Mouse (Mus musculus): Measurements from ENCODE around the gene Tmprss2.

The Tmprss2 gene

GRCm38 (mm10) chr16:97593057-97593456 is 17.9 kb downstream of the Tmprss2 start:
- in situ Hi-C loops (cut with MboI; ENCODE audit: unreplicated experiment in 2 of 2), result loop anchor here (5.0 to 25.0 kb wide), 3 partner anchors 71 to 906 kb away; no protein-coding TSS in a partner anchor

GRCm38 (mm10) chr16:97591512-97591911 is 19.5 kb downstream of the Tmprss2 start:
- in situ Hi-C loops (cut with MboI; ENCODE audit: unreplicated experiment in 2 of 2), result loop anchor here (5.0 to 25.0 kb wide), 3 partner anchors 69 to 904 kb away; no protein-coding TSS in a partner anchor

- in situ Hi-C loops (cut with MboI; ENCODE audit: unreplicated experiment in 2 of 2), result loop anchor here in 1 of 2 experiments (25.0 kb wide), 1 partner anchor 896 kb away; no protein-coding TSS in a partner anchor
Measured at GRCm38 (mm10) chr16:97582876-97583275, 28.1 kb downstream of the Tmprss2 start.

- in situ Hi-C loops (cut with MboI; ENCODE audit: unreplicated experiment in 2 of 2), result no loop called here
Measured at GRCm38 (mm10) chr16:97569426-97569825, 41.6 kb downstream of the Tmprss2 start.

- in situ Hi-C loops (cut with MboI; ENCODE audit: unreplicated experiment in 2 of 2), result no loop called here
Measured at GRCm38 (mm10) chr16:97568662-97569061, 42.3 kb downstream of the Tmprss2 start.

GRCm38 (mm10) chr16:97544340-97544739 is 66.7 kb downstream of the Tmprss2 start:
- in situ Hi-C loops (cut with MboI; ENCODE audit: unreplicated experiment in 2 of 2), result no loop called here

GRCm38 (mm10) chr16:97536859-97537258 is 74.1 kb downstream of the Tmprss2 start:
- in situ Hi-C loops (cut with MboI; ENCODE audit: unreplicated experiment in 2 of 2), result no loop called here

- in situ Hi-C loops (cut with MboI; ENCODE audit: unreplicated experiment in 2 of 2), result no loop called here
Measured at GRCm38 (mm10) chr16:97535808-97536413, 75.1 kb downstream of the Tmprss2 start.

GRCm38 (mm10) chr16:97534876-97535461 is 76.0 kb downstream of the Tmprss2 start:
- in situ Hi-C loops (cut with MboI; ENCODE audit: unreplicated experiment in 2 of 2), result no loop called here

GRCm38 (mm10) chr16:97534448-97534847 is 76.5 kb downstream of the Tmprss2 start:
- in situ Hi-C loops (cut with MboI; ENCODE audit: unreplicated experiment in 2 of 2), result no loop called here

- in situ Hi-C loops (cut with MboI; ENCODE audit: unreplicated experiment in 2 of 2), result no loop called here
Measured at GRCm38 (mm10) chr16:97533751-97534150, 77.2 kb downstream of the Tmprss2 start.

- in situ Hi-C loops (cut with MboI; ENCODE audit: unreplicated experiment in 2 of 2), result no loop called here
Measured at GRCm38 (mm10) chr16:97533126-97533525, 77.9 kb downstream of the Tmprss2 start.

GRCm38 (mm10) chr16:97529241-97529640 is 81.8 kb downstream of the Tmprss2 start:
- in situ Hi-C loops (cut with MboI; ENCODE audit: unreplicated experiment in 2 of 2), result no loop called here

GRCm38 (mm10) chr16:97523024-97523423 is 88.0 kb downstream of the Tmprss2 start:
- in situ Hi-C loops (cut with MboI; ENCODE audit: unreplicated experiment in 2 of 2), result loop anchor here in 1 of 2 experiments (5.0 kb wide), 1 partner anchor 69 kb away; no protein-coding TSS in a partner anchor

- in situ Hi-C loops (cut with MboI; ENCODE audit: unreplicated experiment in 2 of 2), result loop anchor here in 1 of 2 experiments (5.0 kb wide), 1 partner anchor 70 kb away; no protein-coding TSS in a partner anchor
Measured at GRCm38 (mm10) chr16:97521983-97522382, 89.0 kb downstream of the Tmprss2 start.

- in situ Hi-C loops (cut with MboI; ENCODE audit: unreplicated experiment in 2 of 2), result no loop called here
Measured at GRCm38 (mm10) chr16:97516341-97516740, 94.7 kb downstream of the Tmprss2 start.

All from v-Abl transformed pro-B cells (cell line).